Mouse (Mus musculus) T-helper 17 cell (primary cell): Measurements from ENCODE around the gene Iqsec1.

Experiments
- in situ Hi-C, 2 experiments: fragments of 300-600 bp; cut with MboI, MseI; formaldehyde crosslinking; loops; 1 replicate in 1 of 2; 2 replicates in 1 of 2; pipeline ENCODE4 v1.15.1; 2025; ENCODE audit warnings: high pct_unique_total_duplicates in 2 of 2

Iqsec1 gene

GRCm38 (mm10) chr6:90731327-90731726 is 257.2 kb downstream of the Iqsec1 start:
- in situ Hi-C loops: no loop called here

GRCm38 (mm10) chr6:90729829-90730228 is 258.7 kb downstream of the Iqsec1 start:
- in situ Hi-C loops: loop anchor here in 1 of 2 experiments (10.0 kb wide), 1 partner anchor 75 kb away; no protein-coding TSS in a partner anchor

GRCm38 (mm10) chr6:90728491-90728931 is 260.0 kb downstream of the Iqsec1 start:
- in situ Hi-C loops: loop anchor here in 1 of 2 experiments (10.0 kb wide), 1 partner anchor 74 kb away; no protein-coding TSS in a partner anchor

GRCm38 (mm10) chr6:90727826-90728225 is 260.7 kb downstream of the Iqsec1 start:
- in situ Hi-C loops: loop anchor here in 1 of 2 experiments (10.0 kb wide), 1 partner anchor 73 kb away; no protein-coding TSS in a partner anchor

GRCm38 (mm10) chr6:90726711-90727122 is 261.8 kb downstream of the Iqsec1 start:
- in situ Hi-C loops: loop anchor here in 1 of 2 experiments (10.0 kb wide), 1 partner anchor 72 kb away; no protein-coding TSS in a partner anchor

GRCm38 (mm10) chr6:90725526-90725925 is 263.0 kb downstream of the Iqsec1 start:
- in situ Hi-C loops: loop anchor here in 1 of 2 experiments (10.0 kb wide), 1 partner anchor 71 kb away; no protein-coding TSS in a partner anchor

- in situ Hi-C loops: loop anchor here in 1 of 2 experiments (10.0 kb wide), 1 partner anchor 68 kb away; no protein-coding TSS in a partner anchor
These were observed 265.5 kb downstream of the Iqsec1 start for GRCm38 (mm10) chr6:90722993-90723392.

GRCm38 (mm10) chr6:90720996-90721746 is 267.3 kb downstream of the Iqsec1 start:
- in situ Hi-C loops: loop anchor here in 1 of 2 experiments (10.0 kb wide), 1 partner anchor 66 kb away; no protein-coding TSS in a partner anchor

GRCm38 (mm10) chr6:90720201-90720600 is 268.3 kb downstream of the Iqsec1 start:
- in situ Hi-C loops: loop anchor here in 1 of 2 experiments (10.0 kb wide), 1 partner anchor 65 kb away; no protein-coding TSS in a partner anchor

GRCm38 (mm10) chr6:90719402-90719801 is 269.1 kb downstream of the Iqsec1 start:
- in situ Hi-C loops: no loop called here

- in situ Hi-C loops: no loop called here
These were observed 270.0 kb downstream of the Iqsec1 start for GRCm38 (mm10) chr6:90718477-90718876.

- in situ Hi-C loops: no loop called here
These were observed 270.8 kb downstream of the Iqsec1 start for GRCm38 (mm10) chr6:90717711-90718110.

- in situ Hi-C loops: no loop called here
These were observed 271.6 kb downstream of the Iqsec1 start for GRCm38 (mm10) chr6:90716853-90717252.

GRCm38 (mm10) chr6:90716066-90716704 is 272.3 kb downstream of the Iqsec1 start:
- in situ Hi-C loops: no loop called here

GRCm38 (mm10) chr6:90715245-90715905 is 273.1 kb downstream of the Iqsec1 start:
- in situ Hi-C loops: no loop called here

- in situ Hi-C loops: no loop called here
These were observed 274.8 kb downstream of the Iqsec1 start for GRCm38 (mm10) chr6:90713650-90714049.

- in situ Hi-C loops: no loop called here
These were observed 275.7 kb downstream of the Iqsec1 start for GRCm38 (mm10) chr6:90712486-90713480.

- in situ Hi-C loops: no loop called here
These were observed 276.4 kb downstream of the Iqsec1 start for GRCm38 (mm10) chr6:90712063-90712462.

GRCm38 (mm10) chr6:90711476-90712035 is 276.9 kb downstream of the Iqsec1 start:
- in situ Hi-C loops: no loop called here

GRCm38 (mm10) chr6:90710778-90711177 is 277.7 kb downstream of the Iqsec1 start:
- in situ Hi-C loops: no loop called here
